Mouse (Mus musculus): ENCODE measurements at regions not wholly inside any gene's neighbourhood (a gene's known extent, or its start where the extent isn't known, plus 50 kb on each side); places are given as distances from the start of the nearest gene placed in this dataset.
A peak's percentile ranks its signal among the peaks of the same experiment; 100 is the strongest.

DNA sequence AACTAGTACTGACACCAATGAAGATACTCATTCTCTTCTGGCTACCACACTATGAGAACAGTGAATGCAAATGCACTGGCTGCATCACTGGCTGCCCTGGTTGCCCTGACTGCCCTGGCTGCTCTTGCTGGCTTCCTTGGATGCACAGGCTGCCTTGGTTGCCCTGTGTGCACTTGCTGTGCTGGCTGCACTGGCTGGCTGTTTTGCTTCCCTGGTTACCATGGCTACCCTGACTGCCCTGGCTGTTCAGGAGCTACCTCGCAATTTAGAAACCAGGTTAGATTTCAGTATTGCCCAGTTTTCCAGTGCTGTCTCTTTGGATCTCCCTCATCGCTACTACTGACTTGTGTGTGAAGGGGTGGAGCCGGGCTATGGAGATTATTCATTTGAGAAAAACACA lies 175.7 kb downstream of the Fat4 start:
- no peak for DNase-seq (ENCODE audit: low spot score in 2 of 2)

DNA sequence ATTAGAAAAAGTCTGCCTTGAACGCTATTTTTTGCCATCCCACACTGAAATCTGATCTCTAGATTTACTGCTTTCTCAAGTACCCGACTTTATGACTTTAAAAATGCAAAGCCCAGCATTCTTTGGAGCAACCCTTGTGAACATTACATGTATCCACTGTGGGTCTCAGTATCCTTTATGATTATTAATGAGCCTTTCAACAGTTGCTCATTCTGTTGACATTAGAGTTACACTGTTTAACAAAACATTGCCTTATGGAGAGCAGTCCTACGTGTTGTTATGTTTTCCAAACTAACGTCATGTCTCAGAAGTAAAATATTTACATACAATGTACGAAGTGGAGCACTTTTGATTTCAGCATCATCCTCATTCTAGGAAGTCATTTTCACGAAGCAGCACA lies 178.7 kb downstream of the Fat4 start:
- DNase-seq (ENCODE audit: low spot score in 2 of 2): no peak

DNA sequence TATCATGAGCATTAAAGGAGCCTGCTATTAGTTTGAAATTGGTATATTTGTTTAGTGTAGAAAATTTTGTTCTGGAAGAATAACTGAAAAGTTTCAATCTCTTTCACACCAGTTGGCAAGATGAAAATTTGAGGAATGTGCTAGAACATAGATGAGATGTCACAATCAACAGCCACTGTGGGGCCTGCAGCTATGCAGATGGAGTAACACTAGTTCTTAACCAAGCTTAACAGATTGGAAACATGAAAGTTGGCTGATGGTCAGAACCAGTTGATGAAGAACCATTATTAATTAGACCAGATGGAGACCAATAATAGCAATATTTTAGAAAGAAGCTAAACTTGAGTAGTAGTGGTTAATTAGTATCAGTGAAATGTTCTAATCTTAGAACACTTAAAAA lies 182.3 kb downstream of the Fat4 start:
- no peak for DNase-seq (ENCODE audit: low spot score in 2 of 2)

DNA sequence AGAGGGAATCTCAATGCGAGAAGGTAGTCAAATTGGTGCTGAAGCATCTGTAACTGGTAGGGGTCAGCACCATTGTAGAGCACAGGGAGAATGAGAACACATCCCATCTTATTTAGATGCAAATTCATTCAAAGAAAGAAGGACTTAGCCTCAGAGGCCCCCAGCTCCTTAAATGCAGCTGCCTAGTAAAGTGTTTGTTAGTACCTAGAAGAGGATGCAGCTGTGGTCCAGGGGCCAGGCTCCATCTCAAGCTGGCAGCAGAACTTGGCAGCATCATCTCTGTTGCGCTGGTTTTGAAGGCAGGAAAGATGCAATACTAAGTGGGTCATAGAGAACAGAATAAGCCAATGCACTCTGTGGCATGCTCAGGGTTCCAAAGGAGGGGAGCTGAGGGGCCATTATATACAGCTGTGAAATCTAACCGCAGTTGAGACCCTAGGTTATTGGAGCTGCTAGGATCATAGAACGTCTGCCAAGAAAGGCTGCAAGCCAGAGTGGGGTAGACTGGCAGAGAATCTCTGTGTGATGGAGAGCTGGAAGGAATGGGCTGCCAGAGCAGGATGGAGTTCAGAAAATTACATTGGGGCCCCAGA lies 196.0 kb downstream of the Fat4 start:
- no peak for DNase-seq (ENCODE audit: low spot score in 2 of 2)

DNA sequence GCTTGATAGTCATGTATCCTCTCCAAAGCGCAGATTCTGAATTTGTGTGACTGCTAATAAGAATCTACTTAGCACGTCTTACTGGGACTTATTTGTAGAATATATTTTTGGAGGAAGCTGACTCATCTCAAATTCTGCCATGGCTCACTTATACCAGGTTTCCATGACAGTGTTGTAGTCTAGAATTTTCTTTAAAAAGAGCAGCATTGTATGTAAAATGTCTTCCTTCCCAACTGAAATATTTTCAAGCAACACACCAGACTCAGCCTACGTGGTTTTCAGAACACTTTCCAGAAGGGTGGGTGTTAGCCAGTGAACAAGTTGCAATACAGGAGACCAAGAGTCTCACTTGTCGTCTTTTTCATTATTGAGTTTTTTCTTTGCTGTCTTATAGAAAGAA lies 202.2 kb downstream of the Fat4 start:
- no peak for DNase-seq (ENCODE audit: low spot score in 2 of 2)

DNA sequence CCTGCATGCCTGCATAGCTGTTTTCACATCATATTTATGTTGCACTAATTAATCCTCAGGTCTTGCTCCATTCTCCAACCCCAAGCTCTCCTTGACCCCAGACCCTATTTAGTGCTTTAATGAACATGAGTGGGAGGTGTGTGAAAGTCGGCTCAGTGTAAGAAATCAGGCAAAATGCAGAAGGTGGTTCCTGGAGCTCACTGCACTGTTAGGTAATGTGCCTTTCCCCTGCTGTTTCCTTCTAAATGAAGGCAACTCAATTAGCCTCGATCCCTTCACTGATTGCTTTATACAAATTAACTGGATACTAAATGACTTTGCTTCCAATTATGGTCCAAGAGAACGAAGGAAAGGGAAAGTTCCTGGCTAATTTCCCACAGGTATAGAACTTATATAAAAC lies 215.6 kb downstream of the Fat4 start:
- DNase-seq (ENCODE audit: low spot score in 2 of 2): no peak

DNA sequence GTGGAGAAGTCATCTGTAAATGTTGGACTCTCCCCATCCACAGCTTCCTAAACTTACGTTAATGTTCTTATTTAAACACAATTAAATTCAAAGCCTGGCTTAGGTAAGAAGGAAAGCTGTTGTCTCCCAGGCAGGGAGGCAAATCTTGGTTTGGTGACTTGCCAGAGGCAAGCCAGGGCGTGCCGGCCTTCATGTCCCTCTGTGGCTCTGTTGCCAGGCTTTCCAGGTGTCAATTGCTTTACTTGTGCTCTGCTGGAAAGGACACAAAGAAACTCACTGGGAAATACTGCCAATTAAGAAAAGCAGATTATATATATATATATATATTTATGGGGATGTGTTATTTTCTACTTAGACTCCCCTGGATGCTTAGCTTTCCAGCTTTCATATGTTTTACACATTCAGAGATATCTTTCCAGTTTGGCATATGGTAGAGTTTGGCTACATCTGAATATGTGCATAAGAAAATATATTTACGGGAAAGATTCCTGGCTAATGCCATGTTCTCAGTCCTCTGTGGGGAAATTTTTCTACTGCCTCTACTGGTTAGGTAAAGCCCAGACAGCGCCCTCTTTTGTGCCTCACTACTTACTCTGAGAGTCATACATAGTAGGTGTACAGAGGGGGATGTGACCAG lies 223.1 kb downstream of the Fat4 start:
- DNase-seq (ENCODE audit: low spot score in 2 of 2): no peak

DNA sequence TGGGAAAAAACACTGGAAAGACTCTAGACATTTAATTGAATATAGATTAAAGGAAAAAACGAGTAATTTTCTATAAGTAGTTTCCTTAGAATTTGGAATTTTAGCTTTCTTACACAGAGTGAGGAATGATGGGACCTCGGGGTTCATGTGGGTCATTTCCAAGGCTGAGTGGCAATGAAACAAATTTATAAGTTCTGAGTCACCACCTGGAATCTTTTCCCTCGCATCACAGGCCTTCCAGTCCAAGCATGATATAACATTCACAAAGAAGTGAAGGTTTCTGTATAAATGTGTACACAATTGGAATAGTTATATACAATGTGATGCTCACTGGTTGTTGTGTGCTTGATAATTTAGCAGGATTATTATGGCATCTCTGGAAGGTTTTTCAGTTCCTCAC lies 227.3 kb downstream of the Fat4 start:
- DNase-seq (ENCODE audit: low spot score in 2 of 2): no peak

DNA sequence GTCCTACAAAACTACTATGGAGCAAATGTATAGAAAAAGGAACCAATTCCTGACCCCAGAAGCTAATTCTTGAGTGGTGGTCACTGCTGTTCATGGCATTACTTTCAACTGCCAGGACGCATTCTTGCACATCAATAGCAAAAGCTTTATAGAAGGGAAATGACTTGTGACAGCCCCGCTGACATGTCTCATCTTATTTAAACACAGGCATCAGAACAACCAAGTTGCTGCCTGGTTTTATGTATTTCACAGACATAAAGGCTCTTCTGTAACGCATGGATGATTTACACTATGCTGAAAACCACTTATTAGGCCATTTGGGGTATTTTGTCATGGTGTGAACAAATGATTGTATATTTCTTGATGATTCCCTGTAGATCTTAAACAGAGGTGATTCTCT lies 228.1 kb downstream of the Fat4 start:
- DNase-seq (ENCODE audit: low spot score in 2 of 2): no peak

DNA sequence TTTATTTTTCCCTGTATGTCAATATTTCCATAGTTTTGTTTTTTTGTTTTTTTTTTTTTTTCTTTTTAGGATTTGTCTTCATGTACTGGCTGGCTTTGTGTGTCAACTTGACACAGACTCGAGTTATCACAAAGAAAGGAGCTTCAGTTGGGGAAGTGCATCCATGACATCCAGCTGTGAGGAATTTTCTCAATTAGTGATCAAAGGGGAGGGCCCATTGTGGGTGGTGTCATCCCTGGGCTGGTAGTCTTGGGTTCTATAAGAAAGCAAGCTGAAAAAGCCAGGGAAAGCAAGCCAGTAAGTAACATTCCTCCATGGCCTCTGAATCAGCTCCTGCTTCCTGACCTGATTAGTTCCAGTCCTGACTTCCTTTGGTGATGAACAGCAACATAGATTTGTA lies 228.7 kb downstream of the Fat4 start:
- DNase-seq (ENCODE audit: low spot score in 2 of 2): no peak

DNA sequence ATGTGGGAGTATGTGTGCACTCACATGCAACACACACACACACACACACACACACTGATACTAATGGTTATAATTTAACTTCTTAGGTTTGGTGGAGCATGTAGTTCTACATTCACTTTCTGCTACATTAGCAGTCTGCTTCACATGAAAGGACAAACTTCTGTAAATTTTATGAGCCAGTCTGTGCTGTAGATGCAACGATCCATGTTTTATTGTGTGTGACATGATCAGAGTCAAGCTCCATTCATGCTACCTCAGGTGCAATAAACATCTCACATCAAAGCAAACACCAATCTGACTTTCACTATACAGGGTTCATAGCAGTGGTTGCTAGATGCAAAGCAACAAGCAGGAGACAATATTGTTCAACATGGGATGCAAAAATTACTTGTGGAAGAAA lies 235.5 kb downstream of the Fat4 start:
- DNase-seq (ENCODE audit: low spot score in 2 of 2): no peak

DNA sequence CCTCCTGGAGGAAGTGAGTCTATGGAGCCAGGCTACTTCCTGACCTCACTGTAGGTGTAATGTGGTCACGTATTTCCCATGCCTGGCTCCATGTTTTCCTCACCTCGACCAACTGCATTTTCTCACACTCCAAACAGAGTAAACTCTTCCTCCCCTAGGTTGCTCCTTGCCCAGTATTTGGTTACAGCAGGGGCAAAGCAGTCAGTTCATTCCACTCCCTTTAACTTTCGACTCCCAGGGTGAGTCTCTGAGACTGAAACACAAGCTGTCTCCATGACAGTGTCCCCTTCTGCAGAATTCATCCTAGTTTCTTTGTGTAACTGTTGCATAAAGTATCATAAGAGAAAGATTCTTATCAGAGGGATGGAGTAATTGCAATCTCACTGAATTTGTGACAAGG lies 243.8 kb downstream of the Fat4 start:
- DNase-seq (ENCODE audit: low spot score in 2 of 2): no peak

DNA sequence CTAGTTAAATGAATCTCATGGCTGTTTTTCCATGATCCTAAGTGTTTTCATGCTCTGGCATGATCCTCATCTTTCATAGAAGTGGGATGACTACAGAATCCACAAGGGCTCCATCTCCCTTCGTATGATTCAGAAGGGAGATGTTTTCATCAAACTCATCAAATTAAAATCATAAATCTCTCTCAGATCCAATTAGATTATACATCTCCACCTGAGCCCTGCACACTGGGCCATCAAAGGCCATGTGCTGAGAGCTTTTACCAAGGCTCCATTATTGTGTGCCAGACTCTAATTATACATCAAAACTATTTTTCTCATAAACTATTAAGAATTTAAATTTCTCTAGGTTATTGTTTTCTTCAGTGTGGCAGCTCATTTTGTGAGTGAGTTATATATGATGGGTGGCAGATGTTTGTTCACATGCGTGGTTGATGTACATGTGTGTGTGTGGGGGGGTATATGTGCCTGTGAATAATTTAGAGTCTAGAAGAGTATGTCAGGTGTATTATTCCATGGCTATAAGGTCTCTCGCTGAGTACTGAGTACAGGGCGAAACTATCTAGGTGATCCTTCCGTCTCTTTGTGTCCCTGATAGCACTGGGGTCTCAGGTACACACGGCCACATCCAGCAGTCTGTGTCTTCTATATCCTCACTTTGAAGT lies 278.4 kb downstream of the Fat4 start:
- no peak for DNase-seq (ENCODE audit: low spot score in 2 of 2)

DNA sequence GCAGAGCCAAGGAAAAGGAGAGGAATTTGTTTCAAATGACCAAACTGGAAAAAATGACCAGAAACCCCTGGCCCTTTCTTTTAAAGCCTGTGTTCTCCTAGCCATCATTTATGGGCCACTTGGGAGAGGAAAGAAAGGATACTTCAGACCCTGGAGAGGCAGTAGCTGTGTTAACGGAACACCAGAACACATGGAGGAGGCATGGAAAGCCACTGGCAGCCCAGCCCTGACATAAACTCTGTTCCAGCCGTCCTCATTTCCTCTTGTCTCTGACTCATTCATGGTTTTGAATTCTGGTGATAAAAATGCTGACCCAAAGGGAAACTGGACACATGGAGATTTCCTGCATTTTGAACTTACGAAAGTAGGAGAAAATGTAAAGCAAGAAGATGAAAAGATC lies 295.9 kb downstream of the Fat4 start:
- DNase-seq (ENCODE audit: low spot score in 2 of 2): peak in 1 of 2 experiments; percentile 3

DNA sequence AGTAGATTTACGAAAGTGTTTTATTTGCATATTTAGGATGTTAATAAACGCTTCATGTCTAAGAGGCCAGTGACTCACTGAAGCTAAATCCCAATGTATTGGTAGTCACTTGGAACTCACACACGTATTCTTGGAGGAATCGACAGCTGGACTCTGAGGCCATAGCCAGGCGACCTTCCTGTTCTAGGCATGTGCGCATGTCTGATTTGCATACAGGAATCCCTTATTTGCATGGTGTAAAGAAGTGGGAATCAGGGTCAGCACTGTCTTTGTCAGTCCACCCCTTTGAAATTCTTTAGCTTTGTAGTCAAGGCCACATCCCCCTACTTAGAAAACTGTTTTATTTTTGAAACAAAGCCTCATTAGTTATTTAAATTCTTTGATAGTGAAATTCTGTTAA lies 308.4 kb downstream of the Fat4 start:
- DNase-seq (ENCODE audit: low spot score in 2 of 2): no peak

DNA sequence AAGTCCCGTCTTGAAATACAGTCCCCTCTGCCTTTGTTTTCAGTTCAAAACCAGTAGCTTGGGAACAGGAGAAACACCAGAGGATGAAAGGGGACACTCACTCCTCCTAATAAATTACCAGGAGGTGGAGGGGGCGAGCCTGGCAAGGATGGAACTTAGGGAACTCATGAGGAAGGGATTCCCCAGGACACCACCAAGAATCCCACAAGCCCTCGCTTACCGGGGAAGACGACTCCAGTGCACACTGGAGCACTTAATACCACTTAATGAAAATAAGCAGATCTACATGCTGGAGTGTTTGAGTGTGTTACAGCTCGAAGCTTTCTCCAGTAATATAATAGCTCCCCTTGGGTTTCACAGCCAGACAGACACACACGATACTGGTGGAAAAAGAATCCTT lies 315.9 kb downstream of the Fat4 start:
- DNase-seq (ENCODE audit: low spot score in 2 of 2): no peak

DNA sequence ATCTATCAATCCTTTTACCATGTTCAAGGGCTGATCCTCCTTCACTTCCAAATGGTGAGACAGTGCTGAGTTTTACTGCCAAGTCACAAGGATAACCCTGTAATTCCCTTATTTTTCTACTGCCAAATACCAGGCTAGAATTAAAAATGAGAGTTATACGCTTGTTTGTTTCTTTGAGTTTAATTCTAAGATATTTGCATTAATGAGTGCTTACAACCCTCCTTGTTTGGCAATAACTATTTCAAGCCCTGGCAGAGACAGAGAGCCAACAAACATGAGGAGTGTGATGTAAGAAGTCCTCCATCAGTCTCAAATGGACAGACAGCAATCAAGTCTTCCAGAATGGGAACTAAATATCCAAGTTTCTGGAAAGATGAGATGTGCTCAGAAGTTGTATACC lies 321.9 kb downstream of the Fat4 start:
- DNase-seq (ENCODE audit: low spot score in 2 of 2): no peak

DNA sequence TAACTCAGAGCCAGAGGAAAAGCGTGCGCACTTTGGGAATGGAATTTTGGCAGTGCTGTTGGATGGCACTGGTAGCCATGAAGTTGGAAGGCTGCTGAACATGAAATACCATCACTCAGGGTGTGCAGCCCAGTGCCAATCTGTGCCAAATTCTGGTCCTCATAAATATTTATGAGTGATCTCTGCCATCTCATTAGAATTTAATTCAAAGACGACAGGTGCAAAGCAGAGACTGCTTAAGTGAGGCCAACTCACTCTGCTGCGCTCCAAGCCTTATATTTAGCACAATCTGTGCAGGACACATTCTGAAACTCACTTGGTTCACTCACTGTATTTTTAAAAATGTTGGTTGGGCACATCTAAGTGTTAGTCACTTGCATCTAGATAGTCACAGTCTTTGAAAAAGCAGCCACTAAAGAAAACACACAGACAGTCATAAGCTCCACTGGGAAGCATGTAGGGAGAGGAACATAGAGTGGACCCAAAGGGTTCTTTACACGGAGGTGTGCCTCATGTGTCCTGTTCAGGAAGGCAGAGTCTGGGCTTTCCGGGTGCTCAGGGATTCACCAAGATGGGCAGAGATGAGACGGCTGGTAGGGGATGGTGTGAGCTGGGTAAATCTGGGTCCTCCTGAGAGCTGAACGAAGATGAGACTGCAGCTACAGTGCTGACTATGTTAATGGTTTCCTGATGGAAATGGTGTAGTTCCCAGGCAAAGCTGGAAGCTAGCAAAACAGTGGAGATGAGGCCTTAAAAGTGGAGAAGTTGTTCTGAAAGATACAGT lies 322.8 kb downstream of the Fat4 start:
- no peak for DNase-seq (ENCODE audit: low spot score in 2 of 2)

DNA sequence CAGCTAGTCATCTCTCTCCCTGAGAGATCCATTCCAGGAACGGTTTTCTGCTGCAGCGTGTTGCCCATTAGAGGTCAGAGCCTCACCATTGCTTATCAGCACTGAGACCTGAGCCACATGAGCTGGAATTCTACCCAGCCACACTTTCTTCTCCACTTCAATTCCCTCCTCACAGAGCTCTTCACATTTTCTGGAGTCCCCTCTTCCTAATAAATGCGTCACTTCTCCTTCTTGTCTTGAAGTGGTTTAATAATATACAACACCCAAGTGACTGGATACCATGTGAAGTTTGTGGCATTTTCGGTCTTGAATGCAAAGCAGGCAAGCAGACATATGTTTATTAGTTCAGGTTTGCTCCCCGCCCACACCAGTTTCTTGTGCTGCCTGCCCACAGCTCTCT lies 324.9 kb downstream of the Fat4 start:
- DNase-seq (ENCODE audit: low spot score in 2 of 2): no peak

DNA sequence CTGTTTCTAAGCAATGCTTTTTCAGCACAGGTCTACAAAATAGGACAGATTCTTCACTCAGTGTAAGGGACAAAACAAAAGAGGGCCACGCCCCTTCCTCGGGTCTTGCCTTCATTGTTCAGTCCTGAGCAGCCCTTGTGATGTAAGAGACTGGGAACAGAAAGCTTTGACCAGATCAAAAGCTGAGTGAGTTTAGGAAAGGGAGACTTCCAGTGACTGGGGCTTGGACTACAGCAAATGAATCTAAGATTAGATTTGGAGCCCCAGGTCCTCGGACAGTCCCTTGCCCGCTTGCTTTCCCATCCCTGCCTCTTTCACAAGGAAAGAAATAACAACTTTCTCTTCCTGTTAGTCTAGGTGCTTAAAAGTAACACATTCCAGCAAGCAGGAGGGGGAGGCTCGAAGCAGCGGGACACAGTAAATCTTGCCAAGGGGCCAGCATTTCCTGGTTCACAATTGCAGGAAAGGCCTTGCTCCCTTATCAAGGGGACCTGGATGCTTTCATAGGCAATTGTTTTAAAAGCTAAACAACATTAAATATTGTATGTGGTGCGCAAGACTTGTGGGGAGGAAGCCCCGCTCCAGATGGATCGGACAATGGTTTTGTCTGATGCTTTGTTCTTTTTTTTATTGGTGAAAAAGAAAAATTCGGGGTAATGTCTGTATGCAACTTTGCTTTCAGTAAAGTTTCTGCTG lies 333.4 kb downstream of the Fat4 start:
- DNase-seq (ENCODE audit: low spot score in 2 of 2): peak; percentile 72 to 86

DNA sequence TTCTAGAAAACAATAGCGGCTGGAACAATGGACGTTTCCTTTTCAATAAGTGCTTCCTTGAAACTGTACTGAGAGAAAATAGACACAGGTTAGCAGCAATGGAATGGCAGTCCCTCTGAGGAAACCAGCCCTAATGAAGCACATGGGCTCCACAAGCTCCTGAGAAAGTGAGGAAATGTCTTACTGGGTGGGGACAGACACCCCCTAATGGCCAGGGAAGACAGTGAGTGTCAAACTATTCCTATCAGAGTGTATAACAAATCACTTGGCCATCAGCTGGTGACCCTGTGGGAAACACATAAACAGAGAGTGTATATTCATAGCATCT lies 333.9 kb downstream of the Fat4 start:
- peak; percentile 43 to 78 for DNase-seq (ENCODE audit: low spot score in 2 of 2)

DNA sequence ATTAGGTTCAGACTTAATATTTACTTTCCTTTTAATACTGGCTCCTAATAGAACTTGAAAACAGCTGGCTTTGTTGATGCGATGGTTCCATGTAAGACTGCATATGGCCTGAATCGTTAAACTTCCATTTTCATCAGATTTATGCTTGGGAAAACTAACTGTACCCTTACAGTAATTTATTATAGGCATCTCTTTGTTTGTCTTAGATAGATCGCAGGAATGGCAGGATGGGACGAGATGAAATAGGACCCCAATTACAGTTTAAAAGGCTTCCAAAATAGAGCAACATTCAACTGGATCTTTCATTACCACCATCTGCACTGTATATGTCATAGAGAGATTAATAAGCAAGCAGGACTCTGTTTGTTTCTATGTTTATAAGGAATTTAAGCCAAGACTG lies 335.3 kb downstream of the Fat4 start:
- no peak for DNase-seq (ENCODE audit: low spot score in 2 of 2)

All from heart, adult 9 months (tissue).